Mouse (Mus musculus) urinary bladder, postnatal 14 days (tissue): ENCODE measurements at regions not wholly inside any gene's neighbourhood (a gene's known extent, or its start where the extent isn't known, plus 50 kb on each side); places are given as distances from the start of the nearest gene placed in this dataset.

Experiments
- DNase-seq: peaks from one replicate; pipeline ENCODE4 v3.0.0; 2021; ENCODE audit warnings: low spot score

DNA sequence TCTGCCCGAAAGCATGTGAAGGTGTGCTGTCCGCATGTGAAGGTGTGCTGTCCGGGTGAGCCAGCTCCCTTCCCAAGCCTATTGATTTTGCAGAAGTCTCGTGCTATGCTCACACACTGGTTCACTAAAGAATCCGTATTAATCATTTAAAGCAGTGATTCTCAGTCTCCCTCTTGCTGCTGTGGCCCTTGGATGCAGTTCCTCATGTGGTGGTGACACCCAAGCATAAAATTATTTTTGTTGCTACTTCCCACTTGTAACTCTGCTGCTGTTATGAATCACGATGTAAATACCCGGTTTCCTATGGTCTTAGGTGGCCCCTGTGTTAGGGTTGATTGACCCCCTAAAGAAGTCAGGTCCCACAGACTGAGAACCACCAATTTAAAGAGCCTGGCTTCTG is 55.7 kb upstream of the Emb start:
- no peak for DNase-seq

DNA sequence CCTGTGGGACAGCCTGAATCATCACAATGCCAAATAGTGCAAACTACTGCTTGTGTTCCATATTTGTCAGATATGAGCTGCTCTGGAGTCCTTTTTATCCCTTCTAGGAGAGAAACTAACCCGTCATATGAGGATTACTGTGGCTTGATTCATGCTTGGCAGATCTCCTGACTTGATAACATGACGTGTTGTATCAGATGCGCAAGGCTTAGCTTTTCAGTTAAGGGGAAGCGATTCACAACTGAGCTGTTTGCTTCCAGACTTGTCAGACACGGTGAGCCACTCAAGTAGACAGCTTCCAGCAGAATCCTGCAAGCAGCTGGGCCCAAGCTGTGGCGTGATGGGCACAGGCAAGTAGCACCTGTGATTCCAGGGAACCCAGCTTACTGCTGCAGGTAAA is 64.5 kb upstream of the Emb start:
- peak; percentile 25 for DNase-seq

DNA sequence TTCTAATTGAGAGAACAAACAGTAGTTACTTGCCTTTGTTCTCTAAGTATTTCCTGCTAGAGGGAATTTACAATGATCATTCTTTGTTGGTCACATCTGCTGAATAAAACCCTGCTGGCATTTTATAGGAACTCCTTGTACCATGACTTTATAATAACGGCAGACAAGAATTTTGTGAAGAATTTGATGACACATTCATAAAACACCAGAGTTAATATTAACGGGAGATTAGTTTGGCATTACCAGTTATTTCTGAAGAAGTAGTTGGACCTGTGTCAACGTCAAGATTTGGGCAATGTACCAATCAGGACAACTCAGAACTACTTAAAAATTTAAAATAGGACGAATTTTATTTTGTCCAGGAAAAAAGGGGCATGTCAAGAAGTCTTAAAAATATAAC is 65.1 kb upstream of the Emb start:
- DNase-seq = no peak

DNA sequence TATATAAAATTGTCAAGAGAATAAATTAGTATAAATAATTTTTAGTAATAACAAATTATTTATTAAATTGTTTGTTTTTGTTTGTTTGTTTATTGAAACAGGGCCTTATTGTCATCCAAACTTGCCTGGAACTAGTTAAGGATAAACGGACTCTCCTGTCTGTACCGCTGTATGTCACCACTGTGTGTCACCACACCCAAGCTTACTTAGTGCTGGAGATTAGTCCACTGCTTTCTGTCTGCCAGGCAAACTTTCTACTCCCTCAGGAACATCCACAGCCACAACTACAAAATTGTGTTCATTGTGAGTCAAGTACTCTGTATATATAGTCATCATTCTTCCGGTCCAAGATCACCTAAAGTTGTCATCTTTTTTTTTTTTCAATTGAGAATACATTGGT is 74.0 kb upstream of the Emb start:
- no peak for DNase-seq

DNA sequence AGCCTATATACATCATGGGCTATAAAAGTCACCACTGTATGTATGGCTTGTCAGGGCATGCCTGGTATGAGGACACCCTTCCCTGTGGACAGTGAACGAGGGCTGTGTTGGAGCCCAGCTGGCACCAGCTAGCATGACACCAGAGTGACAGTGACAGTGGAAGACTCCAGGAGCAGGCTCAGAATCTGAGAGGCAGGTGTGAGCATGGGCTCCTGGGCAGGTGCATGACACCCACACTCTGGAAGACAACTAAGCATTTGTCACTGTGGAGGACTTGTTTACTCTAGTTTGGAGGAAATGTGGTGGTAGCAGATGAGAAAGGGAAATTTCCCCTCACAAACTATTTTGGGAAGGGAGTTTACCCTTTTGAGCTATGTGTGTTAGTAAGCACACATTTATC is 76.2 kb upstream of the Emb start:
- no peak for DNase-seq

DNA sequence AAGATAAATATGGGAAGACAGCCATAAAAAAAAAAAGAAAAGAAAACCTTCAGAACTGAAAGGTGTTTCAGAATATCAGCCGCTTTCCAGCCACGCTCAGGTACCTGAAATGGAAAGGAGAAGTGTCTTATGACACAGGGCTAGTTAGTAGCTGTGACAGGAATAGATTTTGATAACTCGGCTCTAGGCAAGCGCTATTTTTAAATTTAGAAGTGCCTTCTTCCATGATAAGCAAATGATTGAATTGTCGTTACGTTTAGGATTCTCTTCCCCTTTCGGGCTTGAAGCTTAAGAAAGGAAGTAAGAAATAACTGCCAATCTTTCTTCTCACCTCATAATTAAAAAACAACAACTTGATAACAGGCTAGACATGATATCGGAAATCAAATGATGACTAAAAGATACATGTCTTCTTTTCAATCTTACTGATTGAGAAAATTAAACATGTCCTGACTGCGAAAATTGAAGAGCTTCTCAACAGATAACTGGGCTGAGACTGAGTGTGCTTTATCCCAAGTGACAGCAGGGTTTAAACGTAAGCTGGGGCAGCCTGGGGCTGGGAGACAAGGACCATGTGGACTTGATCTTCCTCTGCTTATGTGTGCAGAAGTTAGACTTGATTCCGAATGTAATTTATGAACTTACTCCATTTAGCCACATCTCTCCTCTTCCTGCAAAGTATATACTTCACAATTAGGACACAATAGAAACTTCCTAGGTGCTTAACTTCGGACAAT is 80.4 kb upstream of the Emb start:
- no peak for DNase-seq

DNA sequence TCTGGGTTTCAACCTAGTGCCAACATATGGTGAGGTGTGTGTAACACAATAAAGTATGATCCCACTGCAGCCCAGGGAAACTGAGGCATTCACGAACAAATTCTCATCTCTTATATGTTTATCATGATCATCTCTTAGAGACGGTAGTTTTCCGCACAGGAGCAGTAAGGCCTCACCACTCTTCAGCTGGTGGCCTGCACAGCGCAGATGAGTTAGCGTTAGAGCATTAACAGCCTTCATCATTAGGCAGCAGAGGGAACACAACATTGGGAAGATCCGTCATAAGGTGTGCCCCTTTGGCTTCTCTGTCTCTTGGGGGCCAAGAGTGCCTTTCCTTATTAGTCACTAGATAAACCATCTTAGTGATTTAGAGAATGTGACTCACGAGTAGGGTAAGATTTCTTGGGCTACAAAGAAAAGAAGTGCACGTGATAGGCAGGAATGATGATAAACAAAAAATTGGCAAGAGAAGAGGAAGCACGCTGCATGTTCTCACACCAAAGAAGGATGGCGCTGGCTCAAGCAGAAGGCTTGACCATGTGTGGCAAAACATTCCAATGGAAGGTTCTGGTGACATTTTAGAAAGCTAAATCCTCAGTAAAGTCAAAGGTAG is 81.1 kb upstream of the Emb start:
- no peak for DNase-seq

GRCm38 (mm10) chr13:117119636-117120035 is 88.7 kb upstream of the Emb start:
- no peak for DNase-seq

- no peak for DNase-seq
These were observed 89.5 kb upstream of the Parp8 start for GRCm38 (mm10) chr13:117114797-117115196.

DNA sequence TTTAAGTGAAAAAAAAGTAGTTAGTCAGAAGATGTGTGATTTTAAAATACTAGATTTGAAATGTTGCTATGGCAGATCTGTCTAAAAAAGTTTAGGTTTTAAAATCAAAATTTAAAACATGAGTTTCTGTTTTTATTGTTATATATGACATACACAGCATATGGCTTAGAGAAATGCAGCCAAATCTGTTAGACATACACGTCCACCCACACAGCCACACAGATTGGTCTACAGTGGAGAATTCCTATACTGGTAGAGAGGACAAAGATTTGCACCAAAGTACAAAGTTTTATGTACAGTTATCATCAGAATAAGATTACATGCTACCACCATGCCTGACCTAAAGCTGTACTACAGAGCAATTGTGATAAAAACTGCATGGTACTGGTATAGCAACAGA is 87.1 kb upstream of the Parp8 start:
- DNase-seq = no peak

DNA sequence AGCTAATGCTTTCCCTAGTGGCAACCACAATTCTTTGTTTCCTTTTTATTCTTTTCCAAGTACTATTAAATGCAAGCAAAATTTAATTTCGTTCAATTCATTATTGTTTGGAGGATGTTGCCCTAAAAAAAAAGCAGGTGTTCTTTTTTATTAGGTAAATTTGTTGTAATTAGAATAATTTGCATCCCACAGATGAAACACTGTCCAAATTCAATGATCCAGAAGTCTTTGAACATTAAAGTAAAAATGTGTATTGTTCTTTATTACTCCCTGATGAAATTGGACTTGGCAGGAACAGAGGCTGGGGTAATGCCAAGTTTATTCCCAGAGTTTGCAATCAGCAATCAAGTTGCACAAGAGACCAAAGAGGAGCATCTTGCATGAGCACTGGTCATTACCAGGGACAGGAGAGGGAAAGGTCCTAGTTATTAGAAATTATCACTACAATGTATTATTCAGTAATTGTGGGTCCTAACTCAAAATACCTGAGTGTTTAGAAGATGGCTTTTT is 79.9 kb upstream of the Parp8 start:
- DNase-seq = no peak

DNA sequence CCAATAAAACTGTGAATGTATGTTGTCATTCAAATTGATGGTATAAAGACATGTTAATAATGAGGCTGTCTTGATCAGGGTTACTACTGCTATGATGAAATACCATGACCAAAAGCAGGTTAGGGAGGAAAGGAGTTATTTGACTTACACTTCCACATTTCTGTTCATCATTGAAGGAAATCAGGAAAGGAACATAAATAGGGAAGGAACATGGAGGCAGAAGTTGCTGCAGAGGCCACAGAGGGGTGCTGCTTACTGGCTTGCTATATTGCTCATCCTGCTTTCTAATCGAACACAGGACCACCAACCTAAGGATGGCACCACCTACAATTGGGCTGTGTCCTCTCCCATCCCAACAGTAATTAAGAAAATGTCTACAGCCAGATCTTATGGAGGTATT is 69.4 kb upstream of the Parp8 start:
- no peak for DNase-seq

DNA sequence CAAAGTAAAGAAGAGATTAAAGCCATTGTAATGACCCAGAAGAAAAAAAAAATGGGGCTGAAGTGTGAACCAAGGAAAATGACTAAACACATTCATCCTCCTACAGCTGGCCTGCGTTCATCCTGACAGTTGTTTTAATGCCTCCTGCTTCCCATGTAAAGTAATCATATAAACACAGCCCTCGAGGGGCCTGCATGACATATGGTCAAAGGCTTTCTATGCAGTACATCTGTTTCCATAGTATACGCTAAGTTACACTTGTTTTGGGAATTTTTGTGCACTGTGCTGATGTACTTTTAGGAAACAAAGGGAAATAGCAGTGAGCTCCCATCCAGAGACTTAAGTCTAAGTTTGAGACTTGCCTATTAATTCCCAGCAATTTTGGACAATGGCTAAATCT is 63.3 kb upstream of the Parp8 start:
- no peak for DNase-seq

DNA sequence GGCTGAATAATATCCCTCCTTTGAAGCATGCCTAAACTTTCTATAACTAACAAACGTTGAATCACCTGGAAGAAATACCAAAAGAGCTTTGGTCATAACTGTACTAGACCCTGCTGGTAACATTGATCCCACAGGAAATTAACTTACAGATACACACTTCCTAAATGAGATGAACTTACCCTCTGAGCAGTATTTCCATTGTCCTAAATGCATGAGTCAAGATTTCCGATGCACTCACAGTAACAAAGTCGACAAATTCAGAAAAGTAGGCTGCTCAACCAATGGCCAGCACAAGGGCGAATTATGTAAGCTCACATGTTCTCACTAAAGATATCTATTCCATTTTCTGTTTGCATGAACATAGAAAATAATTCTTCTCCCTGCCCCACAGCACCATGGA is 57.4 kb upstream of the Parp8 start:
- no peak for DNase-seq

DNA sequence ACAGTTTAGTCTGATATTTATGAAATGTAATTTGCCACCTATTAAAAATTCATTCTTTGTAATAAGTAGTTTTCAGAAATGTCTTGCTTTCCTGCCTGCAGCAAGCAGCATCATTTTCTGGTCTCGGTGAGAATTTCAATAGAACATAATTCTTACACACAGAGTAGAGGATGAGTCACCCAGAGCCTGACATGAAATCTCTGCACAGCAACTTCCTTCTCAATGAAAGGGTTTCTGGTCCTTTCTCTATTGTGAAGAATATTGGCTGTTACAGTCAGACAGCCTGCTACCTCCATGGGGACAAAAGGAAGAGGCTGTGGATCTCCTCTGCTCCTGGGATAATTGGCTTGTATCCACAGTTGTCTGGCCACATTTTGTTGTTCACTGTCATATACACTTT is 54.0 kb upstream of the Parp8 start:
- DNase-seq = no peak
